8 mouse cellular contexts compared by ENCODE assay signal in the genomic region with DNA sequence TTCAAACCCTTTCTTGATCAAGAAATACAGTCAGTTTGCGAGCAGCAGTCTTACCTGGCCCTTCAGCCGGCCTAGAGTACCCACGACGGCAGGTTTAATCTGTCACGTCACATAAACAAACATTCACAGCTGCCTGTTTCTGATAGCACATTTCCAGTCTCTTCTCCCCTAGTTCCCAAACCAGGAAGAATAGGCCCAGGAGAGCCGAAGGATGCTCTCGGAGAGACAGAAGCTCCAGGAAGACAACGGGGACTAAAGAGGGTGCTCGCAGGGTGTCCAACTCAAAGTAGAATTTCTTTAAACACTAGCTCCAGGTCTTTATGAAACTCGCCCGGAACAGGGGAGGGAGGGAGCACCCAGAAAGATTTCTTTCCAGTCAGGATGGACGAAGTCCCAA. TPM values are rescaled to one million over a fixed set of nuclear protein-coding genes. Genes with fewer than 3 reads are reported as not detected.
DNase-seq lines count a peak whose midpoint lies in the region; ATAC-seq and TF ChIP-seq lines count a peak whose summit lies in the region.

No protein-coding gene starts in this region.

- no peak overlapping the region for H3K27ac ChIP-seq in heart, embryonic 14.5 days (replicated peaks in 1 of 2; ENCODE audit: control insufficient read depth in 1 of 2, insufficient read depth in 1 of 2, low read depth in 2 of 2, low read length in 2 of 2)
- H3K27ac ChIP-seq in bone marrow macrophage, adult 2 months (ENCODE audit: insufficient read depth, low read depth, low read length): no peak overlapping the region
- no peak overlapping the region for H3K27ac ChIP-seq in hindbrain, embryonic 13.5 days
- H3K27ac ChIP-seq in midbrain, embryonic 12.5 days (replicated peaks): no peak overlapping the region

- no peak for ATAC-seq in heart, embryonic 14.5 days (ENCODE audit: insufficient number of reproducible peaks, insufficient read depth, low FRiP score, low read depth)
- ATAC-seq in hindbrain, embryonic 13.5 days (ENCODE audit: low FRiP score): no peak
- ATAC-seq in midbrain, embryonic 12.5 days (ENCODE audit: low FRiP score, low read depth): no peak

- peak overlapping the region; percentile 71 for H3K9ac ChIP-seq in heart, embryonic 14.5 days (ENCODE audit: low read length)
- peak overlapping the region; percentile 84 for H3K9ac ChIP-seq in hindbrain, embryonic 13.5 days
- peak overlapping the region; percentile 71 for H3K9ac ChIP-seq in midbrain, embryonic 12.5 days (replicated peaks)

- DNase-seq in heart, postnatal 36 days: no peak
- no peak for DNase-seq in gastrocnemius, postnatal 10 days
- DNase-seq in urinary bladder, postnatal 14 days (ENCODE audit: low spot score): no peak
- DNase-seq in adrenal gland, adult 2 months: no peak

- peaks cover 67% of the 10 kb centered on the region for H3K27me3 ChIP-seq in heart, embryonic 14.5 days (ENCODE audit: control insufficient read depth, insufficient read depth, low read length)
- H3K27me3 ChIP-seq in hindbrain, embryonic 13.5 days: peaks cover 50% of the 10 kb centered on the region
- peaks cover 76% of the 10 kb centered on the region for H3K27me3 ChIP-seq in midbrain, embryonic 12.5 days

- no peaks in the 10 kb centered on the region for H3K9me3 ChIP-seq in heart, embryonic 14.5 days (ENCODE audit: control insufficient read depth, low read length)
- no peaks in the 10 kb centered on the region for H3K9me3 ChIP-seq in hindbrain, embryonic 13.5 days
- H3K9me3 ChIP-seq in midbrain, embryonic 12.5 days: no peaks in the 10 kb centered on the region

- TF ChIP-seq CTCF in bone marrow macrophage, adult 2 months (IDR thresholded peaks at IDR 0.05; ENCODE audit: low read depth, low read length): no peak

- WGBS in heart, embryonic 14.5 days: 4% methylated on average over 12 of the region's 12 CpGs
- 7% methylated on average over 12 of the region's 12 CpGs for WGBS in hindbrain, embryonic 13.5 days
- 1% methylated on average over 12 of the region's 12 CpGs for WGBS in midbrain, embryonic 12.5 days

- TF ChIP-seq POLR2A in bone marrow macrophage, adult 2 months (IDR thresholded peaks at IDR 0.05; ENCODE audit: borderline replicate concordance, low read depth, low read length): no peak

- intact Hi-C loops in heart, postnatal 36 days (cut with DNase I): no loop called here

- H3K4me3 ChIP-seq in heart, embryonic 14.5 days (ENCODE audit: control insufficient read depth in 1 of 2, insufficient read depth in 1 of 2, low read depth in 1 of 2, low read length in 2 of 2): peak overlapping the region; percentile 49 to 66
- H3K4me3 ChIP-seq in bone marrow macrophage, adult 2 months (ENCODE audit: insufficient read depth, low read length): peak overlapping the region; percentile 48; the same call in 1 of the 2 replicates
- H3K4me3 ChIP-seq in hindbrain, embryonic 13.5 days: peak overlapping the region; percentile 71
- H3K4me3 ChIP-seq in midbrain, embryonic 12.5 days: peak overlapping the region; percentile 67

- H3K4me2 ChIP-seq in heart, embryonic 14.5 days (ENCODE audit: low read length): peak overlapping the region; percentile 100
- peak overlapping the region; percentile 98 for H3K4me2 ChIP-seq in hindbrain, embryonic 13.5 days
- H3K4me2 ChIP-seq in midbrain, embryonic 12.5 days (replicated peaks): peak overlapping the region; percentile 99

- no peaks in the 10 kb centered on the region for H3K36me3 ChIP-seq in heart, embryonic 14.5 days (ENCODE audit: control insufficient read depth, insufficient read depth, low read length)
- H3K36me3 ChIP-seq in hindbrain, embryonic 13.5 days: peaks cover 2% of the 10 kb centered on the region; the same call in 1 of the 2 replicates
- H3K36me3 ChIP-seq in midbrain, embryonic 12.5 days: no peaks in the 10 kb centered on the region

- peaks cover 4 to 19% of the 10 kb centered on the region in 2 experiments; a peak in 3 of 4 replicates for H3K4me1 ChIP-seq in heart, embryonic 14.5 days (ENCODE audit: control insufficient read depth in 2 of 2, insufficient read depth in 2 of 2, low read length in 2 of 2)
- peaks cover 5% of the 10 kb centered on the region; the same call in 1 of the 2 replicates for H3K4me1 ChIP-seq in bone marrow macrophage, adult 2 months (ENCODE audit: control insufficient read depth, insufficient read depth, low read length)
- H3K4me1 ChIP-seq in hindbrain, embryonic 13.5 days (replicated peaks): peaks cover 30% of the 10 kb centered on the region
- H3K4me1 ChIP-seq in midbrain, embryonic 12.5 days: peaks cover 24% of the 10 kb centered on the region

RNA-seq across cellular contexts. Expression of gene Fhdc1, which starts 1.3 kb away (rescaled TPM):
- 0.68 and 0.80 TPM in 2 replicates for polyA plus RNA-seq in heart, embryonic 14.5 days (2014; fragmentation: Nextera tagmentation; extraction: Ambion mirVana)
- under 1 TPM; 0.58 to 0.87 TPM for total RNA-seq in heart, postnatal 36 days (2021)
- 0.46 and 1.5 TPM in 2 replicates for polyA plus RNA-seq in bone marrow macrophage, adult 2 months (2012; ENCODE audit: insufficient read depth, insufficient read length, missing spikeins)
- polyA plus RNA-seq in hindbrain, embryonic 13.5 days (2015; fragmentation: Nextera tagmentation; extraction: Ambion mirVana): 4.7 and 4.8 TPM in 2 replicates
- polyA plus RNA-seq in midbrain, embryonic 12.5 days (2016; fragmentation: Nextera tagmentation; extraction: Ambion mirVana): 3.2 and 4.9 TPM in 2 replicates
- total RNA-seq in gastrocnemius, postnatal 10 days (2021): 1 to 10 TPM in 1 of 2 experiments, under 1 TPM in 1; 0.82 to 2.1 TPM
- 1 to 10 TPM; 2.2 to 4.7 TPM for total RNA-seq in adrenal gland, adult 2 months (2021)
- 1.7 and 2.2 TPM in 2 replicates for polyA plus RNA-seq in adrenal gland, adult 2 months (2012; rRNA removed)
